In genomic region chr11:97744063-97744717, GRCm38 (mm10) we compare ENCODE assay signal across 8 mouse cellular contexts. TPM values are rescaled to one million over a fixed set of nuclear protein-coding genes. Genes with fewer than 3 reads are reported as not detected.
DNase-seq lines count a peak whose midpoint lies in the region; ATAC-seq lines count a peak whose summit lies in the region.

Gene Pip4k2b (minus strand): TSS chr11:97744704.

- peak; percentile 41; the same call in 1 of the 2 replicates for ATAC-seq in limb, embryonic 11.5 days (ENCODE audit: insufficient number of reproducible peaks, low FRiP score, low TSS enrichment, low read depth)
- peak; percentile 36; the same call in 1 of the 2 replicates for ATAC-seq in midbrain, embryonic 11.5 days (ENCODE audit: low FRiP score)

- peaks cover 34% of the 10 kb centered on the region for H3K36me3 ChIP-seq in hindbrain, embryonic 10.5 days
- peaks cover 7% of the 10 kb centered on the region for H3K36me3 ChIP-seq in limb, embryonic 11.5 days (ENCODE audit: control insufficient read depth, insufficient read depth, low read length)
- peaks cover 10% of the 10 kb centered on the region; the same call in 1 of the 2 replicates for H3K36me3 ChIP-seq in midbrain, embryonic 11.5 days (ENCODE audit: control insufficient read depth, insufficient read depth, low read length)

- H3K9me3 ChIP-seq in hindbrain, embryonic 10.5 days = no peaks in the 10 kb centered on the region
- no peaks in the 10 kb centered on the region for H3K9me3 ChIP-seq in limb, embryonic 11.5 days (ENCODE audit: control insufficient read depth, low read length)
- no peaks in the 10 kb centered on the region for H3K9me3 ChIP-seq in midbrain, embryonic 11.5 days (ENCODE audit: control insufficient read depth, low read length)

- peaks cover 40% of the 10 kb centered on the region for H3K4me1 ChIP-seq in hindbrain, embryonic 10.5 days (replicated peaks)
- H3K4me1 ChIP-seq in limb, embryonic 11.5 days (ENCODE audit: control insufficient read depth, insufficient read depth, low read length) = peaks cover 7% of the 10 kb centered on the region
- peaks cover 14% of the 10 kb centered on the region for H3K4me1 ChIP-seq in midbrain, embryonic 11.5 days (ENCODE audit: control insufficient read depth, insufficient read depth, low read length)

- DNase-seq in ovary, adult 18-20 months (ENCODE audit: low spot score) = peak; percentile 45
- DNase-seq in ovary, postnatal 10 days (ENCODE audit: low spot score) = no peak
- DNase-seq in brain, adult 2 months (ENCODE audit: low read depth, low spot score) = peak; percentile 71
- DNase-seq in frontal cortex, adult 2 months (ENCODE audit: extremely low spot score in 1 of 2, low spot score in 1 of 2) = peak; percentile 16 to 20
- DNase-seq in hindbrain, embryonic 10.5 days (ENCODE audit: low spot score) = no peak
- DNase-seq in limb, embryonic 11.5 days (ENCODE audit: low spot score) = no peak
- DNase-seq in midbrain, embryonic 11.5 days (ENCODE audit: low spot score, missing footprints) = peak; percentile 95
- no peak for DNase-seq in yolk sac, embryonic 10.5 days (ENCODE audit: low spot score)

- H3K4me2 ChIP-seq in limb, embryonic 11.5 days (ENCODE audit: low read depth, severe bottlenecking) = peak within 1 kb of the TSS; percentile 86
- peak within 1 kb of the TSS; percentile 82 for H3K4me2 ChIP-seq in midbrain, embryonic 11.5 days

- H3K27me3 ChIP-seq in hindbrain, embryonic 10.5 days (ENCODE audit: insufficient read depth, poor library complexity, severe bottlenecking) = no peaks in the 10 kb centered on the region
- H3K27me3 ChIP-seq in limb, embryonic 11.5 days (ENCODE audit: control insufficient read depth, insufficient read depth, low read length) = no peaks in the 10 kb centered on the region
- no peaks in the 10 kb centered on the region for H3K27me3 ChIP-seq in midbrain, embryonic 11.5 days (ENCODE audit: control insufficient read depth, insufficient read depth, low read length)

- H3K9ac ChIP-seq in limb, embryonic 11.5 days (ENCODE audit: low read length) = peak within 1 kb of the TSS; percentile 85
- peak within 1 kb of the TSS; percentile 92 for H3K9ac ChIP-seq in midbrain, embryonic 11.5 days (ENCODE audit: low read length)

- WGBS in hindbrain, embryonic 10.5 days = under 1% methylated on average over 63 of the region's 63 CpGs
- under 1% methylated on average over 57 of the region's 63 CpGs for WGBS in limb, embryonic 11.5 days
- under 1% methylated on average over 49 of the region's 63 CpGs for WGBS in midbrain, embryonic 11.5 days

- peak within 1 kb of the TSS; percentile 99 for H3K27ac ChIP-seq in hindbrain, embryonic 10.5 days
- H3K27ac ChIP-seq in limb, embryonic 11.5 days (replicated peaks; ENCODE audit: low read depth, low read length) = peak within 1 kb of the TSS; percentile 49
- H3K27ac ChIP-seq in midbrain, embryonic 11.5 days (ENCODE audit: low read depth, low read length) = peak within 1 kb of the TSS; percentile 89

- H3K4me3 ChIP-seq in hindbrain, embryonic 10.5 days = peak within 1 kb of the TSS; percentile 89
- peak within 1 kb of the TSS; percentile 91 for H3K4me3 ChIP-seq in limb, embryonic 11.5 days (ENCODE audit: low read depth, low read length)
- peak within 1 kb of the TSS; percentile 62 for H3K4me3 ChIP-seq in midbrain, embryonic 11.5 days (ENCODE audit: low read depth, low read length)

RNA-seq across cellular contexts. Expression of gene Pip4k2b, which starts in this region (rescaled TPM):
- 60.9 and 63.3 TPM in 2 replicates for polyA plus RNA-seq in frontal cortex, adult 2 months (2012; rRNA removed)
- polyA plus RNA-seq in hindbrain, embryonic 10.5 days (2016; fragmentation: Nextera tagmentation; extraction: Ambion mirVana) = 1.8 and 2.0 TPM in 2 replicates
- 1.9 and 2.1 TPM in 2 replicates for polyA plus RNA-seq in limb, embryonic 11.5 days (2014; fragmentation: Nextera tagmentation; extraction: Ambion mirVana)
- polyA plus RNA-seq in midbrain, embryonic 11.5 days (2014; fragmentation: Nextera tagmentation; extraction: Ambion mirVana) = 2.4 TPM in 2 replicates

Comparison
In these comparisons a context has a peak if more than half of its experiments do, and no peak if none do; other contexts are left out.
1. RNA of gene Pip4k2b (polyA plus RNA-seq): 60.9 to 63.3 TPM in frontal cortex, adult 2 months; 2.4 TPM in midbrain, embryonic 11.5 days, 1.9 to 2.1 TPM in limb, embryonic 11.5 days and 1.8 to 2.0 TPM in hindbrain, embryonic 10.5 days; every median in the first group is over 10 times any median in the second.
2. DNase-seq: peak in ovary, adult 18-20 months (single experiment), brain, adult 2 months (single experiment), frontal cortex, adult 2 months (2 of 2) and midbrain, embryonic 11.5 days (single experiment); none in ovary, postnatal 10 days (single experiment), hindbrain, embryonic 10.5 days (single experiment), limb, embryonic 11.5 days (single experiment) and yolk sac, embryonic 10.5 days (single experiment).
3. H3K27ac ChIP-seq: peak in every context shown above with its lines; median percentile 99 in hindbrain, embryonic 10.5 days; 89 in midbrain, embryonic 11.5 days; 49 in limb, embryonic 11.5 days.
4. Peak in every context shown above with its lines, with median percentiles within 50 percentile points of each other: H3K4me3 ChIP-seq.